Mouse (Mus musculus) heart, embryonic 14.5 days (tissue): ENCODE measurements around the gene Msi1. TPM values are rescaled to one million over a fixed set of nuclear protein-coding genes. Genes with fewer than 3 reads are reported as not detected.

Source experiments
- polyA plus RNA-seq: library from polyadenylated mRNA; unstranded; fragments of >200 nt; fragmentation: Nextera tagmentation; extraction: Ambion mirVana; gene quantifications from 2 replicates; pipeline ENCODE4 v1.2.1, GENCODE M21; 2014

Msi1 gene
- polyA plus RNA-seq, 1 experiment from 2014 or later: 3.3 TPM

Other genes with a start within 250 kb of the Msi1 start
- 0.77 and 0.98 TPM in 2 replicates for gene Cabp1, start 235.2 kb upstream of the Msi1 start, polyA plus RNA-seq
- gene Pop5, start 193.8 kb upstream of the Msi1 start, polyA plus RNA-seq: 62.8 and 66.7 TPM in 2 replicates
- gene Rnf10, start 156.7 kb upstream of the Msi1 start, polyA plus RNA-seq: 77.1 and 83.9 TPM in 2 replicates
- 75.1 and 82.1 TPM in 2 replicates for gene Coq5, start 149.9 kb upstream of the Msi1 start, polyA plus RNA-seq
- gene Dynll1, start 128.6 kb upstream of the Msi1 start, polyA plus RNA-seq: 1,218 and 1,301 TPM in 2 replicates
- 95.0 and 104 TPM in 2 replicates for gene Srsf9, start 102.4 kb upstream of the Msi1 start, polyA plus RNA-seq
- gene Gatc, start 88.4 kb upstream of the Msi1 start, polyA plus RNA-seq: 28.3 and 29.1 TPM in 2 replicates
- gene Triap1, start 88.4 kb upstream of the Msi1 start, polyA plus RNA-seq: 42.9 and 47.6 TPM in 2 replicates
- 1,685 and 1,706 TPM in 2 replicates for gene Cox6a1, start 80.6 kb upstream of the Msi1 start, polyA plus RNA-seq
- gene Pla2g1b, start 36.7 kb downstream of the Msi1 start, polyA plus RNA-seq: not detected in 2 replicates
- 19.2 and 22.5 TPM in 2 replicates for gene Sirt4, start 55.1 kb downstream of the Msi1 start, polyA plus RNA-seq
- 14.4 and 19.1 TPM in 2 replicates for gene Pxn, start 77.1 kb downstream of the Msi1 start, polyA plus RNA-seq
- gene Rplp0, start 129.9 kb downstream of the Msi1 start, polyA plus RNA-seq: 1,183 and 1,268 TPM in 2 replicates
- 25.2 and 26.3 TPM in 2 replicates for gene Gcn1l1, start 135.7 kb downstream of the Msi1 start, polyA plus RNA-seq
- 19.2 and 20.1 TPM in 2 replicates for gene Rab35, start 202.3 kb downstream of the Msi1 start, polyA plus RNA-seq